Mouse (Mus musculus) heart, adult 2 months (tissue): Measurements from ENCODE around the gene Treml1. TPM values are rescaled to one million over a fixed set of nuclear protein-coding genes. Genes with fewer than 3 reads are reported as not detected.
A peak's percentile ranks its signal among the peaks of the same experiment; 100 is the strongest.

Experiments used
- DNase-seq, 2 experiments: peaks; one replicate each; pipeline ENCODE4 v3.0.0; 2021
- H3K27ac ChIP-seq: fragments of 200-600 bp; 2 replicates; pipeline ENCODE4 v1.8.1; 2022
- H3K27me3 ChIP-seq: fragments of 200-500 bp; 2 replicates; pipeline ENCODE4 v1.6.1; 2012; ENCODE audit warnings: mild to moderate bottlenecking, low read length, inconsistent platforms, mixed read lengths; ENCODE audit not compliant: control insufficient read depth, insufficient read depth
- H3K36me3 ChIP-seq: fragments of 200-500 bp; 2 replicates; pipeline ENCODE4 v1.6.1; 2012; ENCODE audit warnings: low read length, inconsistent platforms; ENCODE audit not compliant: control insufficient read depth, insufficient read depth
- H3K4me1 ChIP-seq: fragments of 200-500 bp; 2 replicates; pipeline ENCODE4 v1.6.1; 2011; ENCODE audit warnings: low read length; ENCODE audit not compliant: control insufficient read depth, insufficient read depth
- H3K4me3 ChIP-seq: fragments of 200-600 bp; 2 replicates; pipeline ENCODE4 v1.8.1; 2022
- H3K79me2 ChIP-seq: fragments of 200-500 bp; replicated peaks from 2 replicates; pipeline ENCODE4 v1.6.1; 2012; ENCODE audit warnings: mild to moderate bottlenecking, inconsistent platforms, low read length, moderate library complexity, mixed read lengths; ENCODE audit not compliant: control insufficient read depth, insufficient read depth
- H3K9ac ChIP-seq: fragments of 200-500 bp; 2 replicates; pipeline ENCODE4 v1.6.1; 2012; ENCODE audit warnings: low read depth, mild to moderate bottlenecking, control low read depth, inconsistent platforms, low read length, mixed read lengths
- CTCF ChIP-seq: fragments of 200-600 bp; IDR thresholded peaks from 2 replicates; pipeline ENCODE4 v1.8.1; 2022; ENCODE audit warnings: antibody characterized with exemption, mild to moderate bottlenecking, moderate library complexity
- EP300 ChIP-seq: fragments of 200-500 bp; IDR thresholded peaks from 2 replicates; pipeline ENCODE4 v1.6.1; 2011; ENCODE audit warnings: low read depth, low read length, control low read depth; ENCODE audit not compliant: insufficient read depth
- POLR2A ChIP-seq: fragments of 200-500 bp; IDR thresholded peaks from 2 replicates; pipeline ENCODE4 v1.6.1; 2011; ENCODE audit warnings: mild to moderate bottlenecking, low read depth, low read length, control low read depth; ENCODE audit not compliant: insufficient read depth
- WGBS: fragments of 180-500 bp; shearing (Covaris S2); methylation state at CpG from one replicate; pipeline ENCODE4 v1.1.7; 2018; 5-methylcytosine and 5-hydroxymethylcytosine counted together
- intact Hi-C: fragments of 180-260 bp; cut with DNase I; formaldehyde crosslinking; loops from one replicate; pipeline ENCODE4 v1.15.1; 2025
- polyA plus RNA-seq: library from polyadenylated mRNA; depleted of rRNA; stranded (reverse); fragments of >200 nt; gene quantifications from 2 replicates; pipeline ENCODE4 v1.2.3, GENCODE M21; 2012
- total RNA-seq, 2 experiments: library from RNA; stranded (reverse); gene quantifications; 2 replicates each; pipeline ENCODE4 v1.2.3; 2021

The Treml1 gene
- total and polyA plus RNA-seq, 3 experiments: 2.4 to 3.5 TPM; not detected in 1

DNA sequence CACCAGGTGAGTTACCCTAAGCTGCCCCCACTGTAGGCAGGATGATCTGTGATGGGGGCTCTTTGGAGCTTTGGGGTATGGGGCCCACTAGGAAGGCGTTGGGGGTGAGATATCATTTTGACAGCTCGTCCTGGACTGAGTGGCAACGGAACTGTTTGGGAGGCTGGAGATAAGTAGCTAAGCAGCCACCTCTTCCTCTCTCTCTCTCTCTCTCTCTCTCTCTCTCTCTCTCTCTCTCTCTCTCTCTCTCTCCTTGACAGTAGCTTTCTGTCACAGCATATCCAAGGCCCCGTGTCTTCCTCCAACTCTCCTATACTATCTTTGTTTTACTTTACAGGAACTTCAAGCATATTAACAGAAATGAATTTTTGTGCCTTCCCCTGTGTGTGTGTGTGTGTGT is 746 bp downstream of the Treml1 start:
- no peaks in the 10 kb centered on the region for H3K36me3 ChIP-seq
- TF ChIP-seq CTCF (no peak), EP300 (no peak), POLR2A (no peak)
- WGBS: 30% methylated on average over 4 of the region's 4 CpGs
- intact Hi-C loops: no loop called here
- no peaks in the 10 kb centered on the region for H3K4me1 ChIP-seq
- H3K27me3 ChIP-seq: no peaks in the 10 kb centered on the region
- no peak overlapping the region for H3K27ac ChIP-seq
- no peak overlapping the region for H3K4me3 ChIP-seq
- DNase-seq: no peak
- no peaks in the 10 kb centered on the region for H3K79me2 ChIP-seq
- H3K9ac ChIP-seq: no peak overlapping the region

- WGBS: 23% methylated on average over 3 of the region's 3 CpGs
- H3K27me3 ChIP-seq: no peaks in the 10 kb centered on the region
- no peaks in the 10 kb centered on the region for H3K79me2 ChIP-seq
- H3K36me3 ChIP-seq: no peaks in the 10 kb centered on the region
- H3K4me1 ChIP-seq: no peaks in the 10 kb centered on the region
- TF ChIP-seq CTCF (no peak), POLR2A (no peak), EP300 (no peak)
- intact Hi-C loops: no loop called here
- H3K27ac ChIP-seq: peak overlapping the region; percentile 21
- no peak overlapping the region for H3K4me3 ChIP-seq
- H3K9ac ChIP-seq: no peak overlapping the region
- DNase-seq: no peak
Observed at GRCm38 (mm10) chr17:48362346-48362745, 2.6 kb downstream of the Treml1 start.

DNA sequence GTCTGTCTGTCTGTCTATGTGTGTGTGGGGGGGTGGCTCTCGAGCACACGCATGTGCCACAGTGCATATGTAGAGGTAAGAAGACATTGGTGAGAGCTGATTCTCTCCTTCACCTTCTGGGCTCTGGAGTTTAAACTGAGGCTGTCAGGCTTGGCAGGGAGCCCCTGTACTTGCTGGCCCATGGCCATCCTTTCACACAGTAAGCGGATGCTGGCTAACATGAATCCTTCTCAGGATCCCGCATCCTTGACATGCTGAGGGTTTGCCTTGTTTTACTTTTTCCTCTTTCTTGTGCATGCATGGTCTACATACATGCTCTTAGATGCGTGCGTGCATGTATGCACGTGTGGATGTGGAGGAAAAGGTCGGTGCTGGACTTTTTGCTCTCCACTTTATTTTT is 3.2 kb downstream of the Treml1 start:
- Histone ChIP-seq H3K27me3 (no peaks in the 10 kb centered on the region), H3K27ac (peak overlapping the region; percentile 21; the same call in 1 of the 2 replicates), H3K36me3 (no peaks in the 10 kb centered on the region), H3K79me2 (no peaks in the 10 kb centered on the region), H3K9ac (no peak overlapping the region), H3K4me3 (no peak overlapping the region), H3K4me1 (no peaks in the 10 kb centered on the region)
- TF ChIP-seq POLR2A (no peak), EP300 (no peak), CTCF (no peak)
- 49% methylated on average over 8 of the region's 8 CpGs for WGBS
- intact Hi-C loops: no loop called here
- peak; percentile 54 to 67 for DNase-seq

GRCm38 (mm10) chr17:48363421-48363965 is 3.8 kb downstream of the Treml1 start:
- no peak overlapping the region for H3K27ac ChIP-seq

GRCm38 (mm10) chr17:48365511-48366155 is 5.9 kb downstream of the Treml1 start:
- H3K36me3 ChIP-seq: no peaks in the 10 kb centered on the region
- H3K27me3 ChIP-seq: no peaks in the 10 kb centered on the region
- no peaks in the 10 kb centered on the region for H3K4me1 ChIP-seq
- no peak for DNase-seq
- no peak overlapping the region for H3K9ac ChIP-seq
- WGBS: 72% methylated on average over 9 of the region's 9 CpGs
- TF ChIP-seq EP300 (no peak), POLR2A (no peak), CTCF (no peak)
- H3K79me2 ChIP-seq: no peaks in the 10 kb centered on the region
- no peak overlapping the region for H3K4me3 ChIP-seq
- intact Hi-C loops: no loop called here
- no peak overlapping the region for H3K27ac ChIP-seq

More at GRCm38 (mm10) chr17:48363421-48363965, 3.8 kb downstream of the Treml1 start:
- Histone ChIP-seq H3K4me3 (no peak overlapping the region), H3K79me2 (no peaks in the 10 kb centered on the region), H3K9ac (no peak overlapping the region), H3K36me3 (no peaks in the 10 kb centered on the region), H3K4me1 (no peaks in the 10 kb centered on the region), H3K27me3 (no peaks in the 10 kb centered on the region)
- no peak for TF ChIP-seq POLR2A
- no peak for TF ChIP-seq CTCF
- TF ChIP-seq EP300: no peak
- no peak for DNase-seq
- WGBS: 55% methylated on average over 6 of the region's 6 CpGs
- intact Hi-C loops: no loop called here

- Histone ChIP-seq H3K4me3 (no peak overlapping the region), H3K9ac (no peak overlapping the region), H3K36me3 (no peaks in the 10 kb centered on the region), H3K27ac (no peak overlapping the region), H3K4me1 (no peaks in the 10 kb centered on the region), H3K79me2 (no peaks in the 10 kb centered on the region), H3K27me3 (no peaks in the 10 kb centered on the region)
- DNase-seq: no peak
- WGBS: 49% methylated on average over 5 of the region's 5 CpGs
- intact Hi-C loops: no loop called here
- TF ChIP-seq POLR2A (no peak), EP300 (no peak), CTCF (no peak)
Observed at GRCm38 (mm10) chr17:48366806-48367205, 7.1 kb downstream of the Treml1 start.
